Comparison of ENCODE assay signal across 16 mouse cellular contexts in the genomic region with DNA sequence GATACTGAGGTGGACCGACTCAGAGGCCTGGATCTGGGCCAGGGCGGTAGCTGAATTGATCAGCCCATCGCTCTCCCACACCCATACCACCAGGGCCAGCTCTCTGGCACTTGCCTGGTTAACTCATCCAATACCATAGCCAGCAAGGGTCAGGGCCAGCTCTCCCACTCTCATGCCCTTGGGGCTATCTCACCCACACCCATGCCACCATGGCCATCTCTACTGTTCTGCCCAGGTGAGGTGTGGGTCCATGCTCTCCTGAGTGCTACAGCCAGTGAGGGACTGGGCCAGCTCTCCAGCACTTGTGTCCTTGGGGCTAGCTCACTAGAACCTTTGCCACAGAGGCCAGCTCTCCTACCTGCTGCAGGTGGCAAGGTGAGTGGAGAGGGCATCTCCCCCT. TPM values are rescaled to one million over a fixed set of nuclear protein-coding genes. Genes with fewer than 3 reads are reported as not detected.
A peak's percentile ranks its signal among the peaks of the same experiment; 100 is the strongest.
DNase-seq lines count a peak whose midpoint lies in the region; ATAC-seq and TF ChIP-seq lines count a peak whose summit lies in the region.
"Had no signal": no experiment of that assay in that cellular context is flagged by ENCODE, and none has a peak within 500 bp of the region (broad histone marks: within the 10 kb centered on the region; RNA-seq: fewer than 3 reads in every experiment).

No protein-coding gene starts in this region.

- no peak overlapping the region for H3K4me3 ChIP-seq in forebrain, embryonic 13.5 days
- no peak overlapping the region for H3K4me3 ChIP-seq in forebrain, postnatal 0 days (ENCODE audit: low read depth, low read length)
- no peak overlapping the region for H3K4me3 ChIP-seq in lung, embryonic 14.5 days (ENCODE audit: low read depth, low read length)
- no peak overlapping the region for H3K4me3 ChIP-seq in limb, embryonic 15.5 days
- no peak overlapping the region for H3K4me3 ChIP-seq in stomach, embryonic 14.5 days (ENCODE audit: low read depth, low read length)
- no peak overlapping the region for H3K4me3 ChIP-seq in left cerebral cortex, adult 2 months
- H3K4me3 ChIP-seq: heart, embryonic 12.5 days had no signal

- peaks cover 32% of the 10 kb centered on the region for H3K36me3 ChIP-seq in forebrain, embryonic 13.5 days (ENCODE audit: poor library complexity, severe bottlenecking)
- H3K36me3 ChIP-seq in forebrain, postnatal 0 days (ENCODE audit: insufficient read depth) = peaks cover 10% of the 10 kb centered on the region
- H3K36me3 ChIP-seq in lung, embryonic 14.5 days (ENCODE audit: insufficient read depth) = peaks cover 22% of the 10 kb centered on the region
- H3K36me3 ChIP-seq in limb, embryonic 15.5 days = peaks cover 23% of the 10 kb centered on the region
- H3K36me3 ChIP-seq in stomach, embryonic 14.5 days (ENCODE audit: control insufficient read depth, insufficient read depth, low read length) = peaks cover 18% of the 10 kb centered on the region
- H3K36me3 ChIP-seq: G1E had no signal

- H3K9me3 ChIP-seq in forebrain, embryonic 13.5 days (replicated peaks) = no peaks in the 10 kb centered on the region
- no peaks in the 10 kb centered on the region for H3K9me3 ChIP-seq in forebrain, postnatal 0 days (ENCODE audit: low read length)
- no peaks in the 10 kb centered on the region for H3K9me3 ChIP-seq in lung, embryonic 14.5 days (ENCODE audit: low read depth, low read length)
- H3K9me3 ChIP-seq in limb, embryonic 15.5 days = no peaks in the 10 kb centered on the region
- no peaks in the 10 kb centered on the region for H3K9me3 ChIP-seq in stomach, embryonic 14.5 days (ENCODE audit: control insufficient read depth, low read depth, low read length)
- H3K9me3 ChIP-seq: G1E; heart, embryonic 12.5 days had no signal

- H3K27ac ChIP-seq in forebrain, embryonic 13.5 days = no peak overlapping the region
- no peak overlapping the region for H3K27ac ChIP-seq in forebrain, postnatal 0 days (ENCODE audit: low read depth, low read length)
- no peak overlapping the region for H3K27ac ChIP-seq in lung, embryonic 14.5 days (ENCODE audit: low read depth)
- no peak overlapping the region for H3K27ac ChIP-seq in limb, embryonic 15.5 days
- no peak overlapping the region for H3K27ac ChIP-seq in stomach, embryonic 14.5 days (ENCODE audit: low read length)
- H3K27ac ChIP-seq in left cerebral cortex, adult 2 months = no peak overlapping the region

- 91% methylated on average over 3 of the region's 3 CpGs for WGBS in forebrain, embryonic 13.5 days
- WGBS in forebrain, postnatal 0 days = 89% methylated on average over 3 of the region's 3 CpGs
- WGBS in lung, embryonic 14.5 days = 92% methylated on average over 3 of the region's 3 CpGs
- WGBS in limb, embryonic 15.5 days = 93% methylated on average over 3 of the region's 3 CpGs
- WGBS in stomach, embryonic 14.5 days = 91% methylated on average over 3 of the region's 3 CpGs

- ATAC-seq in forebrain, embryonic 13.5 days = peak; percentile 22; the same call in 1 of the 2 replicates
- ATAC-seq in forebrain, postnatal 0 days = no peak
- ATAC-seq in lung, embryonic 14.5 days (ENCODE audit: insufficient read depth) = peak; percentile 42; the same call in 1 of the 2 replicates
- 0 out of 2 replicates have a peak, but pooled peaks have one; percentile 46 for ATAC-seq in limb, embryonic 15.5 days (ENCODE audit: insufficient number of reproducible peaks, low FRiP score, low TSS enrichment, low read depth)
- ATAC-seq in stomach, embryonic 14.5 days (ENCODE audit: insufficient number of reproducible peaks, insufficient read depth, low FRiP score, low read depth) = peak; percentile 35; the same call in 1 of the 2 replicates
- ATAC-seq: inflammation-experienced regulatory T-cells, adult 6 months; lung, postnatal 0 days had no signal

- no peak for TF ChIP-seq CTCF in forebrain, postnatal 0 days (IDR thresholded peaks at IDR 0.05; ENCODE audit: low read depth)
- no peak for TF ChIP-seq CTCF in lung, embryonic 14.5 days (IDR thresholded peaks at IDR 0.05; ENCODE audit: low read depth)
- TF ChIP-seq CTCF in left cerebral cortex, adult 2 months (IDR thresholded peaks at IDR 0.05) = no peak

- no peak overlapping the region for H3K9ac ChIP-seq in forebrain, embryonic 13.5 days
- no peak overlapping the region for H3K9ac ChIP-seq in forebrain, postnatal 0 days
- H3K9ac ChIP-seq in lung, embryonic 14.5 days = no peak overlapping the region
- no peak overlapping the region for H3K9ac ChIP-seq in limb, embryonic 15.5 days
- H3K9ac ChIP-seq in stomach, embryonic 14.5 days (replicated peaks; ENCODE audit: low read depth, low read length) = no peak overlapping the region
- H3K9ac ChIP-seq: heart, embryonic 12.5 days had no signal

- H3K27me3 ChIP-seq in forebrain, embryonic 13.5 days = no peaks in the 10 kb centered on the region
- no peaks in the 10 kb centered on the region for H3K27me3 ChIP-seq in forebrain, postnatal 0 days (ENCODE audit: insufficient read depth, low read length)
- H3K27me3 ChIP-seq in lung, embryonic 14.5 days (ENCODE audit: insufficient read depth, low read length) = no peaks in the 10 kb centered on the region
- H3K27me3 ChIP-seq in limb, embryonic 15.5 days = no peaks in the 10 kb centered on the region
- H3K27me3 ChIP-seq in stomach, embryonic 14.5 days (ENCODE audit: control insufficient read depth, insufficient read depth, low read length) = no peaks in the 10 kb centered on the region
- H3K27me3 ChIP-seq: heart, embryonic 12.5 days had no signal

- DNase-seq in forebrain, postnatal 0 days = no peak
- DNase-seq in lung, embryonic 14.5 days = no peak
- no peak for DNase-seq in lung, adult 18-20 months
- no peak for DNase-seq in gastrocnemius, postnatal 4 days (ENCODE audit: low spot score in 2 of 2)
- no peak for DNase-seq in left cerebral cortex, adult 2 months (ENCODE audit: extremely low spot score in 1 of 2, low spot score in 2 of 2)
- DNase-seq: B cell, adult 2 months; cerebellum, adult 9-11 months; retina, postnatal 1 day; thymus, postnatal 14 days had no signal

- no peak overlapping the region for H3K4me2 ChIP-seq in forebrain, embryonic 13.5 days
- no peak overlapping the region for H3K4me2 ChIP-seq in forebrain, postnatal 0 days (ENCODE audit: low read depth)
- no peak overlapping the region for H3K4me2 ChIP-seq in lung, embryonic 14.5 days
- H3K4me2 ChIP-seq in limb, embryonic 15.5 days = no peak overlapping the region
- no peak overlapping the region for H3K4me2 ChIP-seq in stomach, embryonic 14.5 days (replicated peaks; ENCODE audit: low read depth, low read length)
- H3K4me2 ChIP-seq: heart, embryonic 12.5 days had no signal

- no peaks in the 10 kb centered on the region for H3K4me1 ChIP-seq in forebrain, embryonic 13.5 days
- no peaks in the 10 kb centered on the region for H3K4me1 ChIP-seq in forebrain, postnatal 0 days (ENCODE audit: insufficient read depth)
- H3K4me1 ChIP-seq in lung, embryonic 14.5 days (ENCODE audit: insufficient read depth) = no peaks in the 10 kb centered on the region
- H3K4me1 ChIP-seq in limb, embryonic 15.5 days = no peaks in the 10 kb centered on the region
- H3K4me1 ChIP-seq in stomach, embryonic 14.5 days (ENCODE audit: control insufficient read depth, insufficient read depth, low read length) = no peaks in the 10 kb centered on the region

- intact Hi-C loops in left cerebral cortex, adult 2 months (cut with DNase I) = no loop called here

RNA-seq across cellular contexts. Expression of gene Kmt2e, which starts 34.1 kb away (rescaled TPM):
- 165 and 170 TPM in 2 replicates for polyA plus RNA-seq in forebrain, embryonic 13.5 days (2015; fragmentation: Nextera tagmentation; extraction: Ambion mirVana)
- 56.8 and 61.7 TPM in 2 replicates for total RNA-seq in forebrain, postnatal 0 days (2014; rRNA removed)
- polyA plus RNA-seq in forebrain, postnatal 0 days (2015; fragmentation: Nextera tagmentation; extraction: Ambion mirVana) = 93.7 and 149 TPM in 2 replicates
- 72.8 and 83.2 TPM in 2 replicates for polyA plus RNA-seq in lung, embryonic 14.5 days (2014; fragmentation: Nextera tagmentation; extraction: Ambion mirVana)
- 105 and 109 TPM in 2 replicates for polyA plus RNA-seq in limb, embryonic 15.5 days (2015; fragmentation: Nextera tagmentation; extraction: Ambion mirVana)
- polyA plus RNA-seq in stomach, embryonic 14.5 days (2014; fragmentation: Nextera tagmentation; extraction: Ambion mirVana) = 103 TPM in 2 replicates
- total RNA-seq in gastrocnemius, postnatal 4 days (2021) = 10 to 100 TPM; 55.5 to 57.7 TPM
- 100 to 1,000 TPM; 101 to 102 TPM for total RNA-seq in left cerebral cortex, adult 2 months (2021)
